Mouse (Mus musculus): Measurements from ENCODE around the gene Nup107. TPM values are rescaled to one million over a fixed set of nuclear protein-coding genes. Genes with fewer than 3 reads are reported as not detected.

Gene Nup107
- total RNA-seq, 4 experiments from 2014 or later: 3.8 to 6.4 (median 5.6) TPM

DNA sequence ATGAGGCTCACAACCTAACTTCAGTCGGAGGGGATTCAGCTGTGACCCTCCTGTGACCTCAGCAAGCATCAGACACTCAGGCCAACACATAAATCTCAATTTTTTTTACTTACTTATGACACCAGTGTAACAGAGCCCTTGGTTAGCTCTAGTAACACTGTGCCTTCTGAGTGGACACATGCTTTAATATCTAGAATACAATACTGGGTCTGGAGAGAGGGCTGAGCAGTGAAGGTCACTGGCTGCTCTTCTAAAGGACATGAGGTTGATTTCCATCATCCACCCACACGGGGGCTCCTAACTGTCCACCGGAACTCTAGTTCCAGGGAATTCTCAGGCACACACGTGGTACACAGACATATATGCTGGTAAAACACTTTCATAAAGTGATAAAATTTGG lies 13.6 kb downstream of the Nup107 start:
- no peak for DNase-seq (ENCODE audit: low spot score in 2 of 2)

DNA sequence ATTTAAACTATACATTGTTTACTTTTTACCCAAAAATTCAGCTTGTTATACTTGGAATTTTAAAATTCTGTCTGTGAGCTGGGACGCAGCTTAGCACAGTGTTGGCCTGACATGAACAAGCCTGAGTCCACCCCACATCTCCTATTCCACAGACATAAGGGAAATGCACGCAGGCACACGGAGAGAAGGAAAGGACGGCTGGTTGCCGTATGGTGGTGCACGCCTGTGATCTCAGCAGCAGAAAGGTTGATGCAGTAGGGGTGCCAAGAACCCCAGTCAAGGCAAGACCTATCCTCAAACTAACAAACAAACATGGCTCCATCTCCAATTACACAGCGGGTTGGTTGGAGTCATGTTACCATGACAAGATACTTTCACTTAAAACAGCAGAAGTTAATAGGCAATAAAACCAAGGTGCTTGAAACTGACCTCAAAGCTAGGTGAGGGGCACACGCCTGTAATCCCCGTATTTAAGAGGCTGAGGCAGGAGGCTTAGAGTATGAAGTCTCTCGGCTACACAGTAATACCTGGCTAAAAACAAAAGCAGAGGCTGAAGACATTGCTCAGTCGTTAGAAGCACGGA lies 14.1 kb downstream of the Nup107 start:
- no peak for DNase-seq (ENCODE audit: low spot score in 2 of 2)

DNA sequence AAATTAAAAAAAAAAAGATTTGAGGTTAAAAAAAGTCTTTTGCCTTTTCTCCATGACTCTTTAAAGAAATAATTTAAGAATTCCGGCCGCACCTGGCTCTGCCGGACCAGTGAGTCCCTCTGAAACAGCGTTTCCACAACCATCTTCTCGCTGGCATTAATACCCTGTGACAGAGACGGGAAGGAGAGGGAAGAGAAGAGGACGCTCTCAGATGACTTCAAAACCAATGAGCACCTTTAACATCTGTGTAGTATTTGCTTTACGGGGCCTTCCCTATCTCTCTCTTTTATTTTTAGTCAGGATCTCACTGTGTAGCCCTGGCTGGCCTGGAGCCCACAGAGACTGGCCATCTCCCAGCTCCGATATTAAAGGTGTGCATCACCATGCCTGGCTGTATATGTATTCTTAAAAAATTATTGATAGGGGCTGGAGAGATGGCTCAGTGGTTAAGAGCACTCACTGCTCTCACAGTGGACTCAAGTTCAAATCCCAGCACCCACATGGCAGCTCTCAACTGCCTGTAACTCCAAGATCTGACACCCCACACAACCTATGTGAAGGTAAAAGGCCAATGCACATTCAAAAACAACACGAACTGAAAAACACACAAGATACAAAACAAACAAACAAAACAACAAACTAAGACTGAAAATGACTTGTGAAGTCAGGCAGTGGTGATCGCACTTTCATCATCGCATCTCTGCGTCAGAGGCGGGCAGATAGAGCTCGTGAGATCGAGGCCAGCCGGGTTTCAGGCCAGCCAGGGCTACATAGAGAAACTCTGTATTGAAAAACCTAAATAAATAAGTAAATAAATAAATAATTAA lies 14.8 kb downstream of the Nup107 start:
- no peak for DNase-seq (ENCODE audit: low spot score in 2 of 2)

DNA sequence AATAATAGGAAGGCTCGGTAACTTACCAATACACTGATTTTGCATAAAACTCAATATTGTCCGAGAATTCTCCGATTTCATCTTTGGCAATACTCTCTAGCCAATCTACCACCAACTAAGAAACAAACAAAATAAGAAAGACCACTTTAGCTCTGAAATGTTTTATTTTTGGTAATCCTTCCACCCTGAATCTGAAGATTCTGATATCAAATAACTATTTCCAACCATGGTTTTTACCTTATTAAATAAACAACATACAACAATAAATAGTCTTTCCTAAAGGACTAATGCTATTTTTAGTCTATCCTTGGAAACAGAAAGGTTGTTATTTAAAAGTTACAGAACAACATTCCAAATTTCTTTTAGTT lies 15.4 kb downstream of the Nup107 start:
- DNase-seq (ENCODE audit: low spot score in 2 of 2): no peak

DNA sequence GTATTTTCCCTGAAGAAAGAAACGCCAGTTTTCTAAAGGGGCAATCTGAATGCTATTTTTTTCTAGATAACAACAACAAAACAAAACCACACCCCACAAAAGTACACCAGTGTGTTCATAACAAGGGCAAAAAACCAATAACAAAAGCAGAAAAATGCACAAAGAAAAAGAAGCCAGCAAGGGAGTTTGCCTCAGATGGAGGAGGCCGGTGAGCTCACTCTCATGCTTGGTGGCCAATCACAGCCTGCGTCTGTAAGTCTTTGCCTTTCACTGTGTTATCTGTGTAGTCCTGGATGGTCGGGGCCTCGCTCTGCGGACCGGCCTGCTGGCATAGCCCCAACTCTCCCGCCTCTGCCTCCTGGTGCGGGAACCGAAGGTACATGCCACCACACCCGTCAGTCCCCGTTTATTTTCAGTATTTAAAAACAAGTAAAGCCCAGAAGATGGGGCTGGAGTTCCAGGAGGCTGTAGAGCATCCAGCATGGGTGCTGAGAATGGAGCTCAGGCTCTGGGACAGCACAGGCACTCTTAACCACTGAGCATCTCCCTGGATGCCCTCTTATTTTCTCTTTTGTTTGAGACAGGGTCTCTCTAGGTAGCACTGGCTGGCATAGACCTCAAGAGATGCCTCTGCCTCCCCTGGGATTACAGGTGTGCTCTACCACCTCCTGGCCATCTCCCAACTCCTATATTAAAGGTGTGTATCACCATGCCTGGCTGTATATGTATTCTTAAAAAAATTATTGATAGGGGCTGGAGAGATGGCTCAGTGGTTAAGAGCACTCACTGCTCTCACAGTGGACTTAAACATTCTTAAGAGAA lies 16.0 kb downstream of the Nup107 start:
- DNase-seq (ENCODE audit: low spot score in 2 of 2): no peak

DNA sequence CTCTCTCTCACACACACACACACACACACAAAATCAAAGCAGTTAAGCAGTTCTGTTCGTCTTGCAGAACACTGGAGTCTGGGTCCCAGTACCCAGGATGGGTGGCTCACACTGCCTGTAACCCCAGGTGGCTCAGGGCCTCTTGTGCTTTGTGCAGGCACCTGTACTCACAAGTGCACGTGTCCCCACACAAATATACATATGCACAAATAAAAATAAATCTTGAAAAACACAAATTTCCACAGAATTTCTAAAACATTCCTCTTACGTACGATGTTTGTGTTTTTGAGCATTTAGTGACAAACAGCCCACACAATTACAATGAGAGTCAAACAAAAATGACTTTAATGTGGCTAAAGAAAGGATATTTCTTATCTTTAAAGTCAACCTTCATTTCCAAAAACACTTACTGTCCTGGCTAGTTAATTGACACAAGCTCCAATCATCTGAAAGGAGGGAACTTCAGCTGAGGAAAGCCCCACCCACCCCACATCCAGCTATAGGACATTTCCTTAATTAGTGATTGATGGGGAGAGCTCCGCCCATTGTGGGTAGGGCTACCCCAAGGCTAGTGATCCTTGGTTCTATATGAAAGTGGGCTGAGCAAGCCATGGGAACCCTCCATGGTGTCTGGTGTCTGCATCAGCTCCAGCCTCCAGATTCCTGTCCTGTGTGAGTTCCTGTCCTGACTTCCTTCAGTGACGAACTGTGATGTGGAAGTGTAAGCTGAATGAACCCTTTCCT lies 16.9 kb downstream of the Nup107 start:
- DNase-seq (ENCODE audit: low spot score in 2 of 2): no peak

DNA sequence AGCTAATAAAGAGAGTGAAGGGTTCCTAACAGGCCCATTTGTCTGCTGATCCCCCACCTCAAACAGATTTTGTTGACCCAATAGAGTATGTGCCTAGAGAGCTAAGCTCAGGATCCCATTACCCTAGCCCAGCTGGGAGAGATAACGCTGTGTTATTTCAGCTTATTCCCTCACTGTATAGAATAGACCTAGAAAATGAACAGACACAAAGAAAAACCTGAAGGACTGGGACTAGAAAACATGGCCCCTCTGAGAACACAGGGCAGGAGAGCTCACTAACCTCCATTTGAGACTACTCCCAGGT lies 17.7 kb downstream of the Nup107 start:
- no peak for DNase-seq (ENCODE audit: low spot score in 2 of 2)

DNA sequence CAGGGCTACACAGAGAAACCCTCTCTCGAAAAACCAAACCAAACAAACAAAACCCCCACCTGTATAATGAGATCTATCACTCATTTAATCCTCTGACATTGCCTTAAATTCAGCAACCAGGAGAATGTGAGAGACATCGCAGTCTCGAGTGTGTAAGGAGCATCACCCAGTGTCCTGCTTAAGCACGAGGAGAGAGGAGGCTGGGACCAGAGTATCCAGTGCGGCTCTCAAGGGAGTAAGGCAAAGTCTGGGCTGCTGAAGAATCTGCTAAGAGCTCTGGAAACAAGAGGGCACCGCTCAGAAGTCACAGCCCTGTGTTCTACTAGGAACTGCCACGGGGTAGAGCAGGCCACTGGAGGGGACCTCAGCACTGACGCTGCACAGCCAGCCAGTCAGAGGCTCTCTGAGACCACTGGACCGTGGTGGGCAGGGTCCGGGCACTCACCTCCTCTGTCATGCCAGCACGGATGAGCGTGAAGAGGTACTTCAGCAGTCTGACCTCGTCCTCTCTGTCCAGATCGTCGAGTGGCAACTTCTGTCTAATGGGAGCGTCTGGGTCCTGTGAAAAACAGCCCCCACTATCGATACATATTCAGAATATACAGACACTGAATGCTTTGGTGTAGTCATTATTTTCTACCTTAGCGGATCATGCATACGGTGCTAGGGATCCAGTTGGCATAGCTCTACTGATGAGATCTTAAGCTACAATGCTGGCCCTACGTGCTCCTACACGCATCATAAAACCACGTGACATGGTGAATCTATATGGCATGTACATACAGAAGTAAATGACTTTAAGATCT lies 18.3 kb downstream of the Nup107 start:
- DNase-seq (ENCODE audit: low spot score in 2 of 2): no peak

DNA sequence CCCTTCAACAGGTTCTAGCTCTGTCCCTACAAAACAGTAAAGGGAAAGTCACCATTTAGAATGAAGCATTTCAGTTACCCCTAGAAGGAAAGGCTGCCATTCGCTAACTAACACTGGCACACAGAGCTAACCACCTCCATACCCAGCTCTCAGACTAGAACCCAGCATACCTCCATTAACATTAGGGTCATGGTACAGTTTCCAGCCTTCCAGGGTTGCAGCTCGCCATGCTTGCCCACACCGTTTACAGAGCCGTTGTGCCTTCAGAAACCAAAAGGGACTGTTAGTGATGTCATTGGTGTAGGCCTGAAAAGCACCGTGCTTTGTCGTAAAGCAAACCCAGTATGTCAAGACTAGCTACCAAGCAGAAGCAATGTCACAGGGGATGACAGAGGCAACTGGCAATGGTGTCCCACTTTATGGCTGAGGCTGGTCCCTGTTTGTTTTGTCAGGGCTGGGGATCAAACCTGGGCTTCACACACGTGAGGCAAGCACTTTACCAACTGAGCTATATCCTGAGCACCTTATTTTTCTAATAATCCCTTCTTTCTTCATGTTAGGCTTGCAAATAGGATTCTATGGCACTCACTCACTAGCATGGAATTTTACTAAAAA lies 19.3 kb downstream of the Nup107 start:
- no peak for DNase-seq (ENCODE audit: low spot score in 2 of 2)

DNA sequence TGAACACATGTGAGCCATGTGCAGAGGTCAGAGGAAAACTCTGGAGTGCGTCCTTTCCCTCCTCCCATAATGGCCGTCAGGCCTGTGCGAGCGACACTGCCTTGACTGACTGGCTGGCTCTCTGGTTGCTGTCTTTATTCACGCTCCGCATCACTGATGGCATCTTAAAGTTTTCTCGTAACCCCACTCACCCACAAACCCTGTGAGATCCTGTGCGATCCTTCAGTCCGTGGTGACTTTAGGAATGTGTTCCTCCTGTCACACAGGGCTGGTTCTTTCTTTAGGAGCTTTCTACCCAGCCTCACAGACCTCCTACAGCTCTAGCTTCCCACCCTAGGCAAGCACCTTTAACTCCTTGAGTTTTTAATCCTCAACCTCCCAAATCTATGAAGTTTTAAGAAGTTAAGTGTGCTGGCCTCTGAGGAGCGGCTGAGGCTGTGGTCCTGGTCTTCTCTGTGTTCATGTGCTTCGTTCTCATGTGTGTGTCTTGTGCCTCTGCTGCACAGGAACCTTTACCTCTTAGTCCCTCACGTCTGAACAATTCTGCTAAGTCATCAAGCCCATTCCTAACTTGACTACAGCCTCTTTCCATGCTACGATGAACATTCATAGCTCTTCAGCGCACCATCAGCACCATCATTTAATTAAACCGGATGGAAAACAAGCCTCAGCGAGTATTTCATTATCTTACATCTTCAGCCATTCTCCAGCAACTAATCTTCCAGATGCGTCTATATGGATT lies 20.0 kb downstream of the Nup107 start:
- no peak for DNase-seq (ENCODE audit: low spot score in 2 of 2)

DNA sequence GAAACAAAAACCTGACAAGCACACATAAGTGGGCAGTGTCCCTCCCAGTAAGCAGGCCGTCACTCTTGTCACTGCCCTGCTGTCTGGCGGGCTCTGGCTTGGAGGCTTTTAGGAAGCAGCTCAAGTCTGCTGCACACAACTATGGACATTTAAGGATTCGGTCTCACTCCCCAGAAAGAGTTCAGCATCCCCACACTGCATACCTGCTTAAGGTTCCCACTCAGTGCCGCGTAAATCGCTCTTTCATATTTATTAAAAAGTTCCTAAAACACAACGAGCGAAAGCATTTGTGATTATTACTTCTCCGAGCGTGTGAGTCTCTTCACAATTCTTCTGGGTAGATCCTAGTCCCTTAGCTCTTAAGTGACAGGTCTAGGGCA lies 21.4 kb downstream of the Nup107 start:
- DNase-seq (ENCODE audit: low spot score in 2 of 2): no peak

DNA sequence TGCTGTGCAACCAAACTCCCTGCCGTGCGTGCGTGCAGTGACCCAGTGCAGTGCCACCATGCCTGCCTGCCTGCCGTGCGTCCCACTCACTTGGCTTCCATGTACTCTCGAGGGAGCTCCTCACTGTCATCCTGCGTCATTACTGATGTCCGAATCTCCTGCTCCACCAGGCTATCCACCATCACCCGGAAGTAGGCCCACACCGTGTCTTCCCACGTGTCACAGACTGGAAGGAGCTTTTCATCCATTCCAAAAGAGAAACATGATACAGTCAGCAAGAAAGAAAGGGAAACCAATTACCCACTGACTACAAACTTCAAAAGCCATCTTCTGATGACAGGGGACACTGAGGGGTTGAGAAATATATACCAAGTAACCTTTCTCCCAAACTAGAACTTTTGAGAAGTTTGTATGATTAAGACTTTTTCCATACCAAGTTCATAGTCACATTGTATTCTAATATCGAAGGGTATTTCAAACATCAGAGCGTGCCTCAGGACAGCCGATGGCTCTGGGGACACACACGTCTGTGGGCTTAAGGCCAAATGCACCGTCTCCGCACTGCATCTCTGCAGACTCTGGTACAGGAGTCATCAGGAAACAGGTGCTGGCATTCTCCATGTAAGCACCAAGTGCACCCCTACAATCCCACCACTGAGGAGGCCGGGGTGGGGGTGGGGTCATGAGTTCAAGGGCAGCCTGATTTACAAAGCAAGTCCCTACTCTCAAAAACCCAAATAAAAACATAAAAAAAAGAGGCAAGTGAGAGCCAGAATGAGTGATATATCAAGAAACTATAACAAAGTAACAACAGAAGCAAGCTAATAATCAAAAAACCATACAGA lies 22.0 kb downstream of the Nup107 start:
- DNase-seq (ENCODE audit: low spot score in 2 of 2): no peak

DNA sequence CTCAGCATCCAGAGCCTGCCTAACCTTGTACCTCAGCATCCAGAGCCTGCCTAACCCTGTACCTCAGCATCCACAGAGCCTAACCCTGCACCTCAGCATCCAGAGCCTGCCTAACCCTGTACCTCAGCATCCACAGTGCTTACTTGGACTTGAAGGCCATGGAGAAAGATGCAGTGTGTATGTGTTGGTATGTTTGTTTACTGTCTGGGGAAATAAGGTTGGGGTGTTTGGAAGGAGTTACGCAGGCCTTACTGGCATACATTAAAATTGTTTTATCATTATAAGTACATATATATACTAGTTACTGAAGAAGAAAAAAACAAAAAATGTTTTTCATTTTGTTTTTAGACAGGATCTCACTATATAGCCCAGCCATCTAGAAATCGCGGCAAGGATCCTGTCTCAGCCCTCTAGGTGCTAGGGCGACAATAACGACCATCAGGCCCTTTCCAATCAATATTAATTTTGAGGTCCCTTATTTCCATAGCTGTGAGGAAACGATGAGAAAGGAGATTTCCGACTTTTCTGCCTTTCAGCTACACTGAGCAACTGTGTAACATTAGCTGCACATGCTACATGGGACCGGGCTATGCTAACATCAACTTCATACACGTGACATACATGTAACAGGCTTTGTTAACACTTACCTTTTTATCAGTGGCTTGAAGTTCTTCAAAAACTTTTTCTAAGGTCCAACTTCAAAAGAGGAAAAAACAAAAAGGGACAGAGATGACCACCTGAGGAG lies 22.8 kb downstream of the Nup107 start:
- no peak for DNase-seq (ENCODE audit: low spot score in 2 of 2)

DNA sequence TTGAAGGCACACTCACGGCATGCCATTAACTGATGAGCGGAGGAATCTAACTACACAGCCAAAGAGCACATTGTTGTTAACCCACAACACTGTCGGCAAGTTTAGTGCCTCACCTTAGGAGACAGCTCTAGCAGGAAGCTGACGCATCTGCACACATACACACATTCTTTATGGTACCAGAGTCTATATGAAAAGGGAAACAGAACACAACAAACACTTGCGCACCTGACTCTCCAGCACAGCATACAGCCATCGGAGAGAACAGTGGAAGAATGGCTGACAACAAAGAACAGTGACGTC lies 24.4 kb downstream of the Nup107 start:
- no peak for DNase-seq (ENCODE audit: low spot score in 2 of 2)

DNA sequence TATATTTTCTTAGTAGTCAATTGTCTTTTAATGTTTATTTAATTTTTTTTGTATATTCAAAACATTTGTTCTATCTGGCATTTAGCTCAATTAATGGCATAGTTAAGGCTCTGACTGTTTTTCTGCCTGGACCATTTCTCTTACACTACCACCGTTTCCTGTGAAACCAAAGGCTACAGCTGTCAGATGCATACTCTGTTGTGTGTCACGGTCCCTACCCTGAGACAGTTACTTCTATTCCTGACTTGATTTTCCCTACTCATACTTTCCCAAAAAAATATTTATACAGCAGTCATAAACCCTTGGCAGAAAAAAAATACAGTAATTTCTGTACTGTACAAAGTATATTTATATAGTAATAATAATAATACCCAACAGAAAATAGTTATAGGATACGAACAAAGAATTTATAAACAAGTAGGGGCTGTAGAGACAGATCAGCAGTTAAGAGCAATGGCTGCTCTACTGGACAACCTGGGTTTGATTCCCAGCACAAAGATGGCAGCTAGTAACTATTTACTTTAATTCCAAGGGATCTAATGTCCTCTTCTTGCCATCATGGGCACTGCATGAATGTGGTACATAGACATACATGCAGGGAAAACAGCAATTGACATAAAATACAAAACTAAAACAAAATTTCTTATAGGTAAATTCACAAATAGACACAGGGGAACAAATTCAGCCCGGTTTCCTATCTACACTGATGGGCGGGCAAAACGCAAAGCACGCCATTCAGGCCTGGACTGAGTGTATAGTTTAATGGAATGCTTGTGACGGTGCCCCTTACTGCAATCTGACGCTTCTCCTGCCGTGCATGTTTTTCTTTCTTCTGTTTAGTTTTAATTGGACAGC lies 25.0 kb downstream of the Nup107 start:
- DNase-seq (ENCODE audit: low spot score in 2 of 2): no peak

DNA sequence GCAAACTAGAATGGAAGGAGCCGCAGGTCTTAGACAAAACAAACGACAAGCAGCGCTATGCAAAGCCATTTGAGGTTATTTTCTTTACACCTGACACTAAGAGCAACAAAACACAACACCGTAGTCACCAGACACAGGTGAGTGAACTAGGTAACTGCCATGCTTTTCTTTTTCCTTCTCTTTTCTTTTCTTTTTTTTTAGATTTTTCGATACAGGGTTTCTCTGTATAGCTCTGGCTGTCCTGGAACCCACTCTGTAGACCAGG lies 25.7 kb downstream of the Nup107 start:
- DNase-seq (ENCODE audit: low spot score in 2 of 2): no peak

DNA sequence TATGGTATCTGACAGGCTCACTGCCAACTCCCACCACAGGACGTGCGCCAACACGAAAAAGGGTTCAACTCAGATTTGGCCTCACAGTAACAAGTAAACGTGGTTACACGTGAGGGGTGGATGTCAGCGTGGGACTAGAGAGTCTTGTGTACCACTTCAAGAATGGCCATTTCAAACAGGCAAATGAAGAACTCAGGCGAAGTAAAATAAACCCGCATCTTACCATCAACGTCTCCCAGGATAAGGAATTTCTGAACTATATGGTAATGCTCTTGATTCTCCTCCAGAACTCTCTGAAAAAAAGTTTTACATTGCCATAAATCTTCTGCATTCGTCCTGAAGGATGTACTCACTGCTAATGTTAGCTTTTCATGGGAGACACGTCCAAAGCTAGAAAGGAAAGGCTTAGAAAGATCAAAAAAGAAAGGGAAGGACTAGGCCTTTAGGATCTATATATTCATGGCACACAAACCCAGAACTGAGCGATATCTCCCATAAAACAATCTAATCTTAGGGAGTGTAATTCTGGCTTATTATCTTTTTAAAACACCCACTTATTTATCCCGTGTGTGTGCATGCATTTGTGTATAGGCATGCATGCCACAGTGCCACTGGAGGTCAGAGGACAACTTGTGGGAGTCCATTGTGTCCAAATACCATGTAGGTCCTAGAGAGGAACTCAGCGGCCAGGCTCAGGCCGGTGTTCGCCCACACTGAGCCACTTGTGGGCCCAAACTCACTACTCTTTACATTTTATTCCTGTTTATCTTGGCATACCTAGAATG lies 26.2 kb downstream of the Nup107 start:
- DNase-seq (ENCODE audit: low spot score in 2 of 2): no peak
